36 mouse cellular contexts compared by ENCODE assay signal in genomic region chr11:95254165-95254564, GRCm38 (mm10). TPM values are rescaled to one million over a fixed set of nuclear protein-coding genes. Genes with fewer than 3 reads are reported as not detected.
DNase-seq lines count a peak whose midpoint lies in the region; ATAC-seq lines count a peak whose summit lies in the region.
"Had no signal": no experiment of that assay in that cellular context is flagged by ENCODE, and none has a peak within 500 bp of the region (broad histone marks: within the 10 kb centered on the region; RNA-seq: fewer than 3 reads in every experiment).

No protein-coding gene starts in this region.

- 0 out of 2 replicates have a peak overlapping the region, but pooled peaks have one; percentile 6 for H3K9ac ChIP-seq in midbrain, embryonic 13.5 days (replicated peaks)
- H3K9ac ChIP-seq in midbrain, embryonic 11.5 days (ENCODE audit: low read length): no peak overlapping the region
- H3K9ac ChIP-seq: heart, embryonic 15.5 days; hindbrain, embryonic 13.5 days; kidney, embryonic 15.5 days; limb, embryonic 13.5 days; lung, embryonic 15.5 days; neural tube, embryonic 13.5 days; stomach, embryonic 15.5 days had no signal

- peaks cover 24% of the 10 kb centered on the region for H3K27me3 ChIP-seq in midbrain, embryonic 13.5 days
- H3K27me3 ChIP-seq in midbrain, embryonic 11.5 days (ENCODE audit: control insufficient read depth, insufficient read depth, low read length): no peaks in the 10 kb centered on the region; the same call in 1 of the 2 replicates
- H3K27me3 ChIP-seq: lung, embryonic 15.5 days; stomach, embryonic 15.5 days had no signal

- intact Hi-C loops in gastrocnemius, postnatal 14 days (cut with DNase I; ENCODE audit: low total_unique reads): loop anchor here (10.0 kb wide), 1 partner anchor 199 kb away; no protein-coding TSS in a partner anchor

- no peak overlapping the region for H3K4me2 ChIP-seq in midbrain, embryonic 13.5 days (replicated peaks)
- H3K4me2 ChIP-seq in midbrain, embryonic 11.5 days: no peak overlapping the region
- H3K4me2 ChIP-seq: heart, embryonic 15.5 days; hindbrain, embryonic 13.5 days; kidney, embryonic 15.5 days; limb, embryonic 13.5 days; liver, embryonic 11.5 days; lung, embryonic 15.5 days; neural tube, embryonic 13.5 days; stomach, embryonic 15.5 days had no signal

- no peak for ATAC-seq in midbrain, embryonic 13.5 days
- ATAC-seq in midbrain, embryonic 11.5 days (ENCODE audit: low FRiP score): no peak
- ATAC-seq in common myeloid progenitor, adult 5-6 weeks (replicated peaks; ENCODE audit: low read depth, poor library complexity, severe bottlenecking): peak; percentile 55; the same call in 1 of the 2 replicates
- ATAC-seq in erythroblast, adult 5-6 weeks (replicated peaks; ENCODE audit: low FRiP score, poor library complexity, severe bottlenecking): no peak
- ATAC-seq: activated CD4-positive, CD25-positive, alpha-beta regulatory T cell, adult 4 months; forebrain, embryonic 14.5 days had no signal

- 89% methylated on average over 8 of the region's 8 CpGs for WGBS in midbrain, embryonic 13.5 days
- 88% methylated on average over 8 of the region's 8 CpGs for WGBS in midbrain, embryonic 11.5 days

- no peaks in the 10 kb centered on the region for H3K9me3 ChIP-seq in midbrain, embryonic 13.5 days
- no peaks in the 10 kb centered on the region for H3K9me3 ChIP-seq in midbrain, embryonic 11.5 days (ENCODE audit: control insufficient read depth, low read length)
- H3K9me3 ChIP-seq: heart, embryonic 10.5 days; heart, embryonic 15.5 days; hindbrain, embryonic 13.5 days; kidney, embryonic 15.5 days; limb, embryonic 13.5 days; lung, embryonic 15.5 days; megakaryocyte, embryonic 14.5 days; neural tube, embryonic 13.5 days; stomach, embryonic 15.5 days had no signal

- H3K27ac ChIP-seq in midbrain, embryonic 13.5 days: no peak overlapping the region
- H3K27ac ChIP-seq in midbrain, embryonic 11.5 days (ENCODE audit: low read depth, low read length): no peak overlapping the region
- H3K27ac ChIP-seq: heart, embryonic 10.5 days; heart, embryonic 15.5 days; hindbrain, embryonic 13.5 days; kidney, embryonic 15.5 days; left cerebral cortex, adult 2 months; limb, embryonic 13.5 days; lung, embryonic 15.5 days; neural tube, embryonic 13.5 days; stomach, embryonic 15.5 days had no signal

- no peaks in the 10 kb centered on the region for H3K36me3 ChIP-seq in midbrain, embryonic 13.5 days
- no peaks in the 10 kb centered on the region for H3K36me3 ChIP-seq in midbrain, embryonic 11.5 days (ENCODE audit: control insufficient read depth, insufficient read depth, low read length)
- H3K36me3 ChIP-seq: heart, embryonic 10.5 days; heart, embryonic 15.5 days; hindbrain, embryonic 13.5 days; kidney, embryonic 15.5 days; limb, embryonic 13.5 days; lung, embryonic 15.5 days; neural tube, embryonic 13.5 days; stomach, embryonic 15.5 days had no signal

- DNase-seq in gastrocnemius, postnatal 14 days: peak; percentile 13
- no peak for DNase-seq in gastrocnemius, postnatal 4 days (ENCODE audit: low spot score in 2 of 2)
- DNase-seq in midbrain, embryonic 11.5 days (ENCODE audit: low spot score, missing footprints): no peak
- peak; percentile 31 for DNase-seq in 416B (ENCODE audit: low read depth)
- DNase-seq: adrenal gland, adult 2 months; adrenal gland, postnatal 36 days; cerebellum, adult 9-10 months; kidney, adult 18-20 months; kidney, postnatal 25 days; lung, postnatal 36 days had no signal

- H3K4me3 ChIP-seq in midbrain, embryonic 13.5 days (replicated peaks): no peak overlapping the region
- no peak overlapping the region for H3K4me3 ChIP-seq in midbrain, embryonic 11.5 days (ENCODE audit: low read depth, low read length)
- H3K4me3 ChIP-seq: heart, embryonic 10.5 days; heart, embryonic 15.5 days; hindbrain, embryonic 13.5 days; kidney, embryonic 15.5 days; left cerebral cortex, adult 2 months; limb, embryonic 13.5 days; lung, embryonic 15.5 days; megakaryocyte, embryonic 14.5 days; neural tube, embryonic 13.5 days; stomach, embryonic 15.5 days had no signal

- H3K4me1 ChIP-seq in midbrain, embryonic 13.5 days (replicated peaks): peaks cover 12% of the 10 kb centered on the region
- H3K4me1 ChIP-seq in midbrain, embryonic 11.5 days (ENCODE audit: control insufficient read depth, insufficient read depth, low read length): no peaks in the 10 kb centered on the region

RNA-seq across cellular contexts. Expression of gene Tac4, which starts 7.2 kb away (rescaled TPM):
- not detected for total RNA-seq in gastrocnemius, postnatal 14 days (2021)
- not detected for total RNA-seq in gastrocnemius, postnatal 4 days (2021)
- not detected in 2 replicates for polyA plus RNA-seq in midbrain, embryonic 13.5 days (2015; fragmentation: Nextera tagmentation; extraction: Ambion mirVana)
- polyA plus RNA-seq in midbrain, embryonic 11.5 days (2014; fragmentation: Nextera tagmentation; extraction: Ambion mirVana): not detected in 2 replicates
- total RNA-seq in common myeloid progenitor, adult 5-6 weeks (2017): not detected in 2 replicates
- not detected in 2 replicates for total RNA-seq in erythroblast, adult 5-6 weeks (2015; ENCODE audit: low replicate concordance)
- total RNA-seq in erythroblast, adult 5-6 weeks (2017; ENCODE audit: low replicate concordance): 0.84 TPM in 1 of 2 replicates, not detected in the other
- total RNA-seq: adrenal gland, adult 2 months; adrenal gland, postnatal 36 days; CH12.LX; heart, postnatal 25 days; layer of hippocampus, adult 18-20 months; layer of hippocampus, postnatal 10 days; left cerebral cortex, adult 2 months; left cerebral cortex, postnatal 25 days had no signal
- polyA plus RNA-seq: activated CD4-positive, CD25-positive, alpha-beta regulatory T cell, adult 4 months; adrenal gland, adult 2 months; brain, embryonic 14.5 days; cortical plate, adult 2 months; embryonic facial prominence, embryonic 14.5 days; forebrain, embryonic 14.5 days; gonadal fat pad, adult 2 months; heart, embryonic 10.5 days; heart, embryonic 15.5 days; hindbrain, embryonic 13.5 days; liver, embryonic 11.5 days; liver, embryonic 16.5 days; lung, embryonic 15.5 days had no signal

RNA-seq across cellular contexts. Expression of gene Kat7, which starts 55.9 kb away (rescaled TPM):
- 10 to 100 TPM; 21.7 to 24.4 TPM for total RNA-seq in gastrocnemius, postnatal 14 days (2021)
- 10 to 100 TPM; 44.2 to 44.4 TPM for total RNA-seq in gastrocnemius, postnatal 4 days (2021)
- polyA plus RNA-seq in midbrain, embryonic 13.5 days (2015; fragmentation: Nextera tagmentation; extraction: Ambion mirVana): 63.8 and 66.1 TPM in 2 replicates
- 75.8 and 80.9 TPM in 2 replicates for polyA plus RNA-seq in midbrain, embryonic 11.5 days (2014; fragmentation: Nextera tagmentation; extraction: Ambion mirVana)
- 80.1 and 82.4 TPM in 2 replicates for total RNA-seq in common myeloid progenitor, adult 5-6 weeks (2017)
- 33.8 and 39.3 TPM in 2 replicates for total RNA-seq in erythroblast, adult 5-6 weeks (2015; ENCODE audit: low replicate concordance)
- total RNA-seq in erythroblast, adult 5-6 weeks (2017; ENCODE audit: low replicate concordance): 41.5 and 65.5 TPM in 2 replicates

Comparison
In these comparisons a context has a peak if more than half of its experiments do, and no peak if none do; other contexts are left out.
1. DNase-seq: peak in gastrocnemius, postnatal 14 days (single experiment) and 416B (single experiment); none in gastrocnemius, postnatal 4 days (0 of 2) and midbrain, embryonic 11.5 days (single experiment).